Mouse (Mus musculus) heart, adult 18-20 months (tissue): Measurements from ENCODE around the gene Lasp1. TPM values are rescaled to one million over a fixed set of nuclear protein-coding genes. Genes with fewer than 3 reads are reported as not detected.

ENCODE experiments used
- DNase-seq, 2 experiments: peaks; one replicate each; pipeline ENCODE4 v3.0.0; 2021 to 2022; ENCODE audit warnings: mixed read lengths in 1 of 2
- total RNA-seq, 2 experiments: library from RNA; stranded (reverse); gene quantifications; 2 replicates each; pipeline ENCODE4 v1.2.3; 2021

The Lasp1 gene
- total RNA-seq, 2 experiments from 2014 or later = 34.9 to 36.6 TPM

DNA sequence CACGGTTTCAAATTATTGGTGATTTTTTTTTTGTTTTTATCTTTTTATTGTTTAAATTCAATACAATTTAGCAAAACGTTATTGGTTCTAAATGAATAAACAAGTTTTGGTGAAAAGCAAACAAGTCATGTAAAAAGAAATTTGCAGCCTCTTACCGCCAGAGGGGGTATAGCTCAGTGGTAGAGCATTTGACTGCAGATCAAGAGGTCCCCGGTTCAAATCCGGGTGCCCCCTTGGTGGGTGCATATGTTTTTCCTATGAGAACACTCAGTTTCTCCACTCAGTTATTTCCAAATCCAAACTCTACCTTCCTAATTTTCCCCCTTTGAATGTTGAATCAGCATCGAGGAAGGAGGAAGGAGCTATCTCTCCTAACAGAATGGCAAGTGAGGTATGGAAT, 1.9 kb upstream of the Lasp1 start:
- DNase-seq = peak; percentile 72 to 89

DNA sequence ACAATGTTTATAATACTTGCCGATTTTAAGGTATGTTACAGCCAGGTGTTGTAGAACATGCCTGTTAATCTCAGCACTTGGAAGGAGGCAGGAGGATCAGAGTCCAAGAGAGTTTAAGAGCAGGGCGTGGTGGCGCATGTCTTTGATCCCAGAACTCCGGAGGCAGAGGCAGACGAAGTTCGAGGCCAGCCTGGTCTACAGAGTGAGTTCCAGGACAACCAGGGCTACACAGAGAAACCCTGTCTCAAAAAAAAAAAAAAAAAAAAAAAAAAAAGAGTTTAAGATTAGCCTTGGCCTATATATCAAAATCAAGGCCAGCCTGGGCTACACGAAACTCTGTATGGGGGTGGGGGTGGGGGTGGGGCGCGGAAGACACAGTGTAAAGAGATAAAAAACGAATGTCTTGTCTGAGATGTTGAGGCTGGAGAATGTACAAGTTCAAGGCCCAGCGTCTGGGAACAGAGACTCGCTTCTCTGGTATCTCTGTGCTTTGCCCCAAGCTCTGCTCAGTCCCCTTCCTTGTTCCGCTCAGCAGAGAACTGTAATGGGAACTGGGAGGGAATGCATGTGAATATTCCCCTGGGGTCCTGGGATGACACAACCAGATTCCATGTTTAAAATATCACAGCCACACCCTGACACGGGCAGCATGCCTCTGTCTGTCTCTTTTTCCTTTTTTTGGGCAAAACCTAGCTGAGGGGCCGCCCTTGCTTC, 1.3 kb upstream of the Lasp1 start:
- DNase-seq = peak; percentile 52 to 61

DNA sequence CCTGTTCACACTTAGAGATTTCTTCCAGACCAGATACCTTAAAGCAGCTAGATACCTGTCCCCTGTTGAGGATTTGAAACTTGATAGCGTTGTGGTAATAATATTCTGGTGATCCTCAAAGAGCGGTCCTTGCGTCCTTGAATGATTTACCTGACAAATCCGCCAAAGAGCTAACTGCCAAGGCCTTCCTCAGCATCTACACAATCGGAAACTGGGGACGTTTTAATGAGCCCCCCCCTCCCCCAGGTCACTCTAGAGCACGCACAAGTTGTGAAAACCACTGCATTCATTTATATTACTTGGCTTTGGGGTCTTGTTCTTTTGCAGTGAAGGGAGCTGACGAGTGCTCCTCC, 741 bp upstream of the Lasp1 start:
- DNase-seq = no peak

DNA sequence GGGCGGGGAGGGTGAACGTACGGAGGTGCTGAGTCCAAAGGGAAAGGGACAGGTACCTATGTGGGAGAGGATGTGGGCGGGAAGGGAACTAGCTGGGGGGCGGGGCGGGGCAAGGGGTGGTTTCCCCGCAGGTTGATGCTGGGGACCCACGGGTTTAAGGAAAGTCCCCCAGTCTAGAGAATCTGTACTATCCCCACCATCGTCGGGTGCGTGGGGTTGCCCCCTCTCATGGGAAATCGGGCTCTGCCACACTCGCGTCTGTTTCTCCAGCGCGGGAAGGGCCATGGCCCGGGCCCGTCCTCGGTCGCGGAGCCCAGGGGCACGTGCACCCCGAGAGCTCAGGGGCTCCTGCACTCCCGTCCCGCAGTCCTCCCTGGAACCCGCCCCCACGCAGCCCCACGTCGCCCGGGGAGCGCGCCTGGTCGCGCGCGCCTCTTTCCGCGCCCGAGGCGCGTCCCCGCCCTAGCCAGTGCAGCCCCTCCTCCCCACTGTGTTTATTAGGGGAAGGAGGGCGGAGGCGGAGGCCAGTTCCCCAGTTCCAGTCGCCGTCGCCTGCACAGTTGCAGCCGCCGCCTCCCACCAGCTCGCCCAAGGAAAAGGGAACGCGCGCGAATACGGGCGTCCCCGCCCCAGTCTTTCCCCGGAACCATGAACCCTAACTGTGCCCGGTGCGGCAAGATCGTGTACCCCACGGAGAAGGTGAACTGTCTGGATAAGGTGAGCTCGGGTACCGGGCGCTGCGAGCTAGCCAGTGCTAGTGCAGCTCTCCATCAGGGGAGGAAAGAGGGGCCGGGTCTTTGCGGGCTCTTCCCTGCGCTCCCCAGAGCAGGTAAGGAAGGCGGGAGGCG, 570 bp downstream of the Lasp1 start:
- peak; percentile 92 to 94 for DNase-seq

DNA sequence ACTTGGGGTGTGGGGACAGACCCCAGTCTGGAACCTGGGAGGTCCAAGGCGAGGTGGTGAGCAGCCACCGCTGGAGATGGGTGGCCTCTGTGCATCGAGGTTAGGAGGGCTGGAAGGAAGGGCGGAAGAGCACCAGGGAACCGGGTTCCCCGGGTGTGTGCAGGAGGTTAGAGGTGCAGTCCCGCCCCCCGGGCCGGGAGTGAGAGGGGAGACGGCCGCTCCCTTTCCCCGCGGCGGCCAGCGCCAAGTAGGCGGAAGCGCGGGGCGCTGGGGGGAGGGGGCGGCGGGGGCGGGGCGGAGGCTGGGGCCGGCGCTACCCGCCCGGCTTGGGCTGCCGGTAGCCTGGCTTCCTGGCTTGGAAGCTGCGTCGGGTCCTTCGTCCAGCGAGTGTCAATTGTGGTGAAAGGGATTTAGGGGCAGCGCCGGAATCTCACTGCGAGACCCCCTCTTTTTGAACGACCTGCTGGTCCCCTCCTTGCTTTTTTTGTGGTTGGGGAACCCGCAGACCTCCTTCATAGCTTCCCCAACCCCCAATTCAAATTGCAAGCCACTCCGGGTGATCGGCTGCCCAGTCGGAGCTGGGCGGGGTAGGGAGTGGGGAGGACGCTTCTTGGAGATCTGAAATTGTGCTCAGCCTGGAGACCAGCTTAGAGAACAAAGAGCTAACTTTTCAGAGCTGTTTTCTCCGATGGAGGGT, 1.3 kb downstream of the Lasp1 start:
- peak; percentile 81 to 90 for DNase-seq

DNA sequence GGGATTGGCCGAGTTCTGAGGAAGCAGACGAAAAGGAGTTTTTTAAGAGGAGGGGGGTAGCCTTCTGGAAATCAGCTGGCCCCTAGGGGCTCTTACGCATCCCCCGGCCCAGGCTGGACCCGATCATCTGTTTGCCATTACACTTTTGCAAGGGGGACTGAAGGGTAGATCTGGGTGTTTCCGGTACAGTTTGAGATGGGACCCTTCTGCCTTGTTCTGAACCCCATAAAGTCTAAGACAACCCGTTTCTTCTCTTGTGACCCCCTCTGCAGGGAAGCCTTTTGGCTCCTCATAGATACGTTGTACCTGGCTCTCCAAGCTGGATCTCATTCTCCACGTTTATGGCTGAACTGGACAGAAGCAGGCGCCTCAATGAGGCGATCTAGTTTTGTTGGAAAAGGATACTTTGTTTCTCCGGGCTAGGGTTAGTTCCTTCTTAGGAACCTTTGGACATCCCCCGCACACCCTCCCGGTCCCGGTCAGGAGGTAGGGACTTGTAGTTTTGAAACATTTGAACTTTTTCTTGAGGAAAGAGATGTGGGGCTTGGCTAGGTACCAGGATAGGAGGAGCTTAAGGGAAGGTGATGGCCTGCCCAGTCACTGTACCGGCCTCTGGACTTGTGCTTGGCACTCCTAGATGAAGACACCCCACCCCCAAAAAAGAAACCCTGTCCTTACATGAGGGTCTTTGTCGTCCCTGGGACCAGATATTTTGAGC, 2.0 kb downstream of the Lasp1 start:
- peak; percentile 60 to 62 for DNase-seq

DNA sequence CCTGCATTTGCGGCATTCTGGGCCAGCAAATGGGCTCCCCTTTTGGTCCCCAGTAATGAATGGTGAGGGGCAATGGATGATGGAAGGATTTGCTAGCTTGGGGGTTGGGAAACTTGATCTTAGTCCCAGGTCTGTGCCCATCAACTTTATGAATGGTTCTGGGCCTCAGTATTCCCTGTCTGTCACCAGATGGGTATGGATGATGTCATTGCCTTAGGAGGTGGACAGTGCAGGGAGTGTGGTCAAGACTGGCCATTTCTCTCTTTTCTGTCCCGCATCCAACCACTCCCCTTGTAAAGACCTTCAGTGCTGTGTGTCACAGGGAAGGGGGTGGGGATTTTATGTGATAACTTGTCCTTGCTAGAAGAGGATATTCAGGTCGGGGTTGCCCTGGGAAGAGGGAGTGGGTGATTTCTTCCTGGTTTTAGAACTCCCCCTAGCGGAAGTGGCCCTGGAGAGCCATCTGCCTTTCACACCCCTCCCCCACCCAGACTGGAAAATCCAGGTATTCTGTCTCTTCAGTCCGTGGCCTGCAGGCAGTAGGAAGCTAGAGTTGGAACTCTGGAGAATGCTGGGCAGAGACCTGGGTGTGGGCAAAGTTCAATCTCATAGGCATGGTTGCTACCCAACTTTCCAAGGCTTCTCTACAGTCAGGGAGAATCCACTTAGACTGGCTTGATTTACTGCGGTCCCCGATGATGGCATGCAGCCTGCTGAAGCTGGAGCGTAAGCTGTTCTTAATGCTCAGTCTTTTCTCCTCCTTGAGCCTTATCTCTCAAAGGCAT, 2.8 kb downstream of the Lasp1 start:
- DNase-seq = peak; percentile 56 to 71

DNA sequence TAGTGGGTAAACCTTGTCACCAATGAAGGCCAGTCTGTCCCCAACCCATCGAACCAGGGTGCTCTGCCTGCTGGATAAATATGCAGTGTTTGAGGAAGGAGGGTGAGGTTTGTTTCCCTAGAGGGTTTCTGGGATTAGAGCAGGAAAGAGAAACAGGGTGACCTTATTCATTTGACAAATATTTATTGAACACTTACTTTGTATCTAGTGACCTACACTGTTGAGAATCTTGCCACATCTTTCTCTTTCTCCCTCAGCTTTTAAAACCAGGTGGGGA, 3.3 kb downstream of the Lasp1 start:
- no peak for DNase-seq

DNA sequence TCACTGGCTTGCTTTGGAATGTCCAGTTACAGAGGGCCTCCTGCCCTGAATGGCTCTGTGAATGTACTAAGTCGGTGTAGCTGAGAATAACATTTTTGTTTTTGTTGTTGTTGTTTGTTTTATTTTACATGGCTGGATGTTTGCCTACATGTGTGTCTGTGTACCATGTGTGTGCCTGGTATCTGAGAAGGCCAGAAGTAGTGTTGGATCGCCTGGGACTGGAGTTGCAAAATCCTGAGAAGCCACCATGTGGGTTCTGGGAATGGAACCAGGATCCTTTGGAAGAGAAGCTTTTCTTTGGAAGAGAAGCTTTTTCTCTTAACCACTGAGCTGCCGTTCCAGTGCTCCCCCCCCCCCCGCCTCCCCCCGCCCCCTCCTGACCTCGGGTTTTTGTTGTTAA, 3.7 kb downstream of the Lasp1 start:
- peak; percentile 57 to 60 for DNase-seq

DNA sequence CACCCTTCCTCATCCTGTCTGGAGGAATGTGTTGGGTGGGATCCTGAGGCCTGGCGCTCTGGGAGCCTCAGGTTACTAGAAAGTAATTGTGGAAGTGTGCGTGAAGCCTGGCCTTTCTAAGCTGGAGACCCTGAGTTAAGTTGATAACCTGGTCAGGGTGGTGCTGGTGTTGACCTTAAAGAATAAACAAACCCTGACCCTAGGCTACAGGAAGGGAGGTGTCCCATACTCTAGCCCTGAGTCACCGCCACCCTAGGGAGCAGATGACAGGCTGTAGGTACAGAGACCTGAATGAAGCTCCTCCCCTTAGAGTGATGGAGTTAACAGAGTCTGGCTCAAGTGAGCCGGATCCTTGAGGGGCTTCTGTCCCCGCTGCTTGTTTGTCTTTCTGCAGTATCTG, 5.0 kb downstream of the Lasp1 start:
- peak in 1 of 2 experiments; percentile 53 for DNase-seq

DNA sequence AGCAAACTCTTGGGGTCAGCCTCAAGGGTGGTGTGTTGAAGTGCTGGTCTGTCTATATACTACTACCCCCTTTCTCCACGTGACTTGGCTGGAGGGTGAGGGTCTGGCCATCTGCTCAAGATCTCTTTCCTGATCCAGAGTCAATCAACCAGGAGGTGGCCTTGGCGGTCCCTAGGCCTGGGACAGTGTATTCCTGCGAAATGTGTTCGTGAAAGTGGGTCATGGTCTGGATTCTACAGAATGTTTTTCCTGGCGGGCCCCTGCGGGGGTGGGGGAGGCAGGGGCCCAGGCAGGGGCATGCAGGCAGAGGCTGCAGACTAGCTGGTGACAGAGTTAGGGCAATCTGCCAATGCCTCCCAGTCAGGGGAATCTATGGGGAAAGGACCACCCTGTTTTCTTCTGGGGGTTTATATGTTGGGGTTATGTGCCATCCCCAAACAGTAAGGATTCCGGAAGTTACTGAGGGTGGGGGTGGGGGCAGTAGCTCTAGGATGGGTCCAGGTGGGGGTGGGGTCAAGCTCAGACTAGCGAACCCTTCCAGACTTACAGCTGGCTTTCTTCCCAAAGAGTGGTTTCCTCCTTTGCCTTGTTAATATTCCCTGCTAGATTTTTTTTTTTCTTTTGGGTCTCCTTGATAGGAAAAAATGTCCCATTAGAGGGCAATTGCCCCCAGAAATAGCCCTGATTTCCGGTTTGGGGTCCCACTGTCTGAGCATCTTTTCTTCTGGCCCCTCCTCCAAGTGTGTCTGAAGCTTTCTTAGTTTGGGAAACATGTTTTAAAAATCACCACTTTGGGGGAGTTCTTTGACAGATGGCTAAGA, 6.3 kb downstream of the Lasp1 start:
- DNase-seq = peak; percentile 45 to 48

DNA sequence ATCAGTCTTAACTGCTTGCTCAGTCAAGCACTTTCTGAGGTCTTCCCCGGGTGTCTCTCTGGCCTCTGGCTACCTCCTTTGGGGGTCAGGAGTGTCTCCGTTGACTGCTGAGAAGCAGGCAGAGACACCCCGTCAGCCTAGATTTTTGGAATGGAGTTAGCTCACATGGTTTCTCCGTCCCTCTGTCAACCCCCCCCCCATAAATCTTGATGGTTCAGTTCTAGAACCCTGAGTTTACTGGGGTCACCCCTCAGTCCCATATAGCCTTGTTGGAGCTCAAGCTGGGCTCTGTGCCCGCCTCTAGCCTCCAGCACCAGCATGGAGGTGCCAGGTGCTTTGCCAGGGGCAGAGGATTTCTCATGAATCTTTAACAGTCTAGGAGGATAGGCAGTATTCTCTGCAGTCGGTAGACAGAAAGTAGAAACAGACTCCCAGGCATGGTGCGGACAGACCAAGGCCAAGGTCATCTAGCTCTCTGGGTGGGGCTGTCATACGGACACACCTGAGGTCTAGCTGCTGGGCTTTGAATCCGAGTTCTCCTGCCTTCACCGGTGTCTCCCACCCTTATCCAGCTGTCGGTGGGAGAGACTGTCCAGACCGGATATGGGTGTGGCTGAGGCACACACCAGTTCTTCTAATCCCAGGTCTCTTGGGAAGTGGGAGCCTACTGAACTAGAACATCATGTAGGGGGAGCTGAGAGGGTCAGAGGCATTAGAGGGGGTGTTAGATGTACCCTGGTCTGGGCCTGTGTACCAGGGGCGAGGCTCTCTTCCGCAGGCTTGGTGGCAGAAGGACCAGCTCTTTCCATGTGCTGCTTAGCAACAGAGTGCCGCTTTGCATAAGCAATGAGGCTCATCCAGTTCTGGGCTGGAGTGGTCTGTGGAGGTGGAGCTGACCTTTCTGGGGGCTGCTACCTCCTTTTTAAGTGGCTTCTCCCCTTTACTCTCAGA, 7.1 kb downstream of the Lasp1 start:
- peak; percentile 68 to 79 for DNase-seq

DNA sequence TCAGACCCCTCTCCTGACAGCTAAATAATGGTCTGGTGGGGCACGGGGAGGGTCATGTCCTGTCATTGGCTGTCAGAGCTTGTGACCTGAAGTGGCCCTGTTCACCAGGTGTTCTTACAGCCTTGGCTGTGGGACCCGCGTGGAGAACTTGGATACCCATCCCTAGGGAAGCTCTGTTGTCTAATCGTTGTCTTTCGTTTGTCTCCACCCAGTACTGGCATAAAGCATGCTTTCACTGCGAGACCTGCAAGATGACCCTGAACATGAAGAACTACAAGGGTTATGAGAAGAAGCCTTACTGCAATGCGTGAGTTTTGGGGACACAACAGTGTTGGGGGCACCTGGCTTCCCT, 7.8 kb downstream of the Lasp1 start:
- no peak for DNase-seq

DNA sequence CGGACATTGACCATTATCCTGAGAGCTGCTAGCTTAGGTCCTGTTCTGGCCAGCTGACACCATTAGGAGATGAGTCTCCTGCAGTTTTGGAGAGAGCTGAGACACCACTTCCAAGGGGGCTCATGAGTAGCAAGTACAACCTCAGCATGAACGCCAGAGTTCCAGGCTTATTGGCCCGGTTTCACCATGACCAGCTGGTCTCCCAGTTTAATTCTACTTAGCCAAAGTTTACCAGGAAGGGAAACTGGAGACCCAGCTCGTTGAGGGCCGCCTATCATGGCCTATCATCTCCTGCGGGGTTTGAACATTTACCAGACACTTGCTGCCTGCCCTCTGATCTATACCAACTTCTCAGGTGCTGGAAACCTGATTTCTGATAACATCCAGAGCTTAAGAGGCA, 8.8 kb downstream of the Lasp1 start:
- peak; percentile 66 to 71 for DNase-seq

DNA sequence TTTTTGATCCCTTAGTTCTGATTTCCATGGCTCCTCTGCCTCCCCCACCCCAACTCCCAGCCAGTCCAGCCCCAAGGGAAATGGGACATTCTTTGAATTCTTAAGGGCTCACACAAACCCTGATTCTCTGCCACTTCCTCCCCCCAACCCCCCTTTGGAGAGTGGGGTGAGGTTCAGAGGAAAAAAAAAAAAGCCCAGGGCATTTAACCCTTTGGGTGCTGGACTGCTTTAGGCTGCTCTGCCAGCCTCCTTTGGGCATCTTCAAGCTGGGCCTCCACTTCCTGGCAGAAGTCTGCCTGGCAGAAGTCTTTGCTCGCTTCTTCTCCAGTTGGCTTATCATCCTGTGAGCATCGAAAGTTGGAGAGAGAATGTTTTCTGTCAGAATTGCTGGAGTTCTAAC, 9.3 kb downstream of the Lasp1 start:
- DNase-seq = peak; percentile 77

DNA sequence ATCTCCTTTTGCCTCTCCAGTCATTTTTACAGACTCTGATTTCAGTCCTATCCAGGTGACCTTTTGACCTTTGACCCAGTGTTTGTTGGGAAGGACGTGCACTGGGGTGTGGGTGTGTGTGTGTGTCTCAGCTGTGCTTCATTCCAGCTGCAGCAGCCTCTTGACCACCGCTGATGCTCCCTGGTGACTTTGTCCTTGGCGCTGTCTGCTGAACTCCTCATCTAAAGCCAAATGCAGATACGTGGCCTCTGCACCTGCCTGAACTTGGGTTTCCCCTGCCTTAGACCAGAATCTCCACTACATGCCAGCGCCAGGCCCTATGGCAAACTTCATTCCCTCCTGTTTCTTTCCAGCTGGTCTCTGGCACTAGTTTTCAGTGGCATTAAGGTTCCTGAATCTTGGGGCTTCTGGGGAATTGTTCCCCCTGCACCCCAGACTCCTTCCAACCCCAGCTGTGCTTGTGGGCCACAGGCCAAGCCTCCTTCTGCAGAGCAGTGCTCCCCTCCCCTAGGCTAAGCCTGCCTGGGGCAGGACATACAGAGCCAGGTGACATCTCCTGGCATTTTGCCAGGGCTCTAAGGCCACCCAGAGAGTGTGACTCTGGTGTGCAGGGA, 9.9 kb downstream of the Lasp1 start:
- peak; percentile 52 to 54 for DNase-seq

DNA sequence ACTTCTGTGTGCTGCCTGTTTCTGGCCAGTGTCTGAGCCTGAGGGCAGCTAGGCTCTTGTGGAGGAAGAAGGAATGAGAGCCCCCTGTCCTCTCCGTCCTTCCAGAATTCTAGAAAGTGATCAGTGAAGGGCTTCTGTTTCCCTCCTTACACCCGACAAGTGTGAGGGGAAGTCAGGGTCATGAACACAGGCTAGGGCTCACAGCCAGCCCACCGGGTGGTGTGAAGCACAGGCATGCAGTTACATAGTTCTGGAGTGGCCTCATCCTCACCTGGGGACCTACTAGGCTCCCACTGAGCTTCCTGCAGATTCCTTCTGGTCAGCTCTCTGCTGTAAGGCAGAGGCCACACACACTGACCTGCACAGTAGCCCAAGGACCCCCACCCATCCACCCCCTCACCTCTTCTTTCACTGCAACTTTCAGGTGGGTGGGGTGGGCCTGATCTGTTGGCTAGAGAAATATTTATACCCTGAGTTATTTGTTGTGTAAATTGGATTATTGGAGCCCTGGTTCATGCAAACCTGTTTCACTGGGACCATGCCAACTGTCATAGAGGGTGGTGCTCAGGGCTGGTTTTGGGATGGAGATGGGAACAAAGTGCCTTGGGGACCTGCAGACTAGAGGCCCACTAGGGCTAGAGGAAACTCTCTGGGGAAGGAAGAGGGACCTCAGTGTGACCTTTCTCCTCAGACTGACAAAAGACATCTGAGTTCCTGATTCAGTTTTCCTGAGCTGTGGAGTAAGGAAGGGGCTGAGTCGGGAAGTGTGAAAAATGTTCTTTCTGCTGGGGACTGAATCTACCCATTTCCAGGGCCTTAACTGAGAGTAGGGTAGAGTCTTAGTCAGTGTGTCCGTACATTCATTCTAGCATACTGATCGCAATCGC, 10.7 kb downstream of the Lasp1 start:
- no peak for DNase-seq

DNA sequence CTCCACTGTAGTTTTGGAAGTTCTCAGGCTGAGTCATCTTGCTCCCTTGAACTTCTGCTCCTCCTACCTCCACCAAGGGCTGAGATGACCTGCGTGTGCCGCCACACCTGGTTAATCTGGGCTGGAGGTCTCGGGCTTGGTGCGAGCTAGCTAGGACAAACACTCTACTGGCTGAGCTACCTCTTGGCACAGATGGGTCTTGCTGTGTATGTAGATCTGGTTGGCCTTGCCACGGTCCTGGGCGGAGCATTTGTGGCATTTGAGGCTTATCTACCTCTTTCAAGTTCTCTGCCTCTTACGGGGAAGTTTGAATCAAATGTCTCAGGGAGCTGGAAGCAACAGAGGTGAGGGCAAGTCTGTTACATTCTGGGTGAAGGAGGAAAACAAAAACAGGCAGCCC, 11.6 kb downstream of the Lasp1 start:
- no peak for DNase-seq
